Mouse (Mus musculus): Measurements from ENCODE around the gene Aif1.

DNA sequence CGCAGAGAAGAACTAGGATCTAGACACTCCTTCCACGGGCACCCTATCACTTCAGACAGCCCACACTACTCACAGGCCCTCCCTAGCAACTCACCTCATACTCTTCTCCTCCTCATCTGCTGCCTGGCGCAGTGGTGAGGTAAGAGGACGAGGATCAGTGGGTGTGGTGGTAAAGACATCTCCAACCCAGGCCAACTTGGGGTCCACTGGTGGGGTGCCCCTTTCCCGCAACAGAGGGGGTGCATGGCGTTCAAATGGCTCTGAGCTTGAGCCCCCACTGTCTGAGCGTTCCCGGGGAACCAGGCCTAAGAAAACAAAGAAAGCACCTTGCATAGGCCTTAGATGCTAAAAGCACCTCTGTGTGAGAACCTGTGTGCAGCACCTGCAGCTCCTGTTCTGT, 18.6 kb downstream of the Aif1 start:
- TF ChIP-seq RAD21 (IDR thresholded peaks at IDR 0.05; ENCODE audit: low read depth, low read length) (no peak), E2F4 (IDR thresholded peaks at IDR 0.05; ENCODE audit: borderline replicate concordance, low read depth, low read length) (no peak), CHD2 (IDR thresholded peaks at IDR 0.05; ENCODE audit: low read length) (no peak), SMC3 (IDR thresholded peaks at IDR 0.05; ENCODE audit: low read depth, low read length) (no peak), ELF1 (IDR thresholded peaks at IDR 0.05; ENCODE audit: low read depth, low read length) (no peak), GABPA (IDR thresholded peaks at IDR 0.05; ENCODE audit: low read depth, low read length) (no peak), NRF1 (IDR thresholded peaks at IDR 0.05; ENCODE audit: insufficient read depth, low read depth, low read length, poor library complexity, severe bottlenecking) (no peak), CHD1 (IDR thresholded peaks at IDR 0.05; ENCODE audit: low read depth, low read length) (no peak), GATA1 (IDR thresholded peaks at IDR 0.05; ENCODE audit: low read depth, low read length) (no peak), POLR2AphosphoS2 (IDR thresholded peaks at IDR 0.05; ENCODE audit: low read length) (no peak)
